Mouse (Mus musculus) forebrain, embryonic 15.5 days (tissue): ENCODE measurements around the gene Ccpg1os. TPM values are rescaled to one million over a fixed set of nuclear protein-coding genes. Genes with fewer than 3 reads are reported as not detected.
A peak's percentile ranks its signal among the peaks of the same experiment; 100 is the strongest.

Source experiments
- ATAC-seq: fragments of 200-750 bp; cut with Nextera tagmentation; replicated peaks from 2 replicates; pipeline ENCODE4 v1.8.0; 2017; ENCODE audit warnings: mild to moderate bottlenecking, moderate TSS enrichment, moderate library complexity
- H3K27ac ChIP-seq: fragments of 300-500 bp; sonication (generic); replicated peaks from 2 replicates; pipeline ENCODE4 v1.5.1; 2015; ENCODE audit warnings: mild to moderate bottlenecking, inconsistent platforms
- H3K27me3 ChIP-seq: fragments of 300-500 bp; sonication (generic); 2 replicates; pipeline ENCODE4 v1.6.1; 2015; ENCODE audit warnings: inconsistent platforms
- H3K36me3 ChIP-seq: fragments of 300-500 bp; sonication (generic); 2 replicates; pipeline ENCODE4 v1.6.1; 2015; ENCODE audit warnings: mild to moderate bottlenecking, inconsistent platforms
- H3K4me1 ChIP-seq: fragments of 300-500 bp; sonication (generic); 2 replicates; pipeline ENCODE4 v1.6.1; 2015; ENCODE audit warnings: inconsistent platforms
- H3K4me2 ChIP-seq: fragments of 300-500 bp; sonication (generic); replicated peaks from 2 replicates; pipeline ENCODE4 v1.6.1; 2015; ENCODE audit warnings: mild to moderate bottlenecking, inconsistent platforms
- H3K4me3 ChIP-seq: fragments of 300-500 bp; sonication (generic); 2 replicates; pipeline ENCODE4 v1.5.1; 2015; ENCODE audit warnings: mild to moderate bottlenecking, inconsistent platforms
- H3K9ac ChIP-seq: fragments of 300-500 bp; sonication (generic); replicated peaks from 2 replicates; pipeline ENCODE4 v1.6.1; 2015; ENCODE audit warnings: mild to moderate bottlenecking, inconsistent platforms
- H3K9me3 ChIP-seq: fragments of 300-500 bp; sonication (generic); 2 replicates; pipeline ENCODE4 v1.6.1; 2016; ENCODE audit warnings: inconsistent platforms
- WGBS: fragments of 180-500 bp; shearing (Covaris S2); methylation state at CpG from one replicate; pipeline ENCODE4 v1.1.7; 2015; ENCODE audit warnings: mixed read lengths; 5-methylcytosine and 5-hydroxymethylcytosine counted together
- polyA plus RNA-seq: library from polyadenylated mRNA; unstranded; fragments of >200 nt; fragmentation: Nextera tagmentation; extraction: Ambion mirVana; gene quantifications from 2 replicates; pipeline ENCODE4 v1.2.1, GENCODE M21; 2015

The Ccpg1os gene
- polyA plus RNA-seq, 1 experiment from 2014 or later: 23.8 TPM

- Histone ChIP-seq H3K9me3 (no peaks in the 10 kb centered on the region), H3K4me1 (peaks cover 7% of the 10 kb centered on the region), H3K9ac (no peak overlapping the region), H3K4me3 (no peak overlapping the region), H3K27me3 (no peaks in the 10 kb centered on the region), H3K4me2 (no peak overlapping the region), H3K36me3 (no peaks in the 10 kb centered on the region), H3K27ac (no peak overlapping the region)
- ATAC-seq: no peak
These were observed 12.2 kb downstream of the Ccpg1os start for GRCm38 (mm10) chr9:72972984-72973383.

- ATAC-seq: no peak
- Histone ChIP-seq H3K27ac (no peak overlapping the region), H3K4me3 (no peak overlapping the region), H3K9me3 (no peaks in the 10 kb centered on the region), H3K4me1 (peaks cover 10% of the 10 kb centered on the region), H3K27me3 (no peaks in the 10 kb centered on the region), H3K36me3 (no peaks in the 10 kb centered on the region), H3K9ac (no peak overlapping the region), H3K4me2 (no peak overlapping the region)
- WGBS: 74% methylated on average over 5 of the region's 5 CpGs
These were observed 12.7 kb downstream of the Ccpg1os start for GRCm38 (mm10) chr9:72972435-72972834.

GRCm38 (mm10) chr9:72969874-72970273, 15.3 kb downstream of the Ccpg1os start:
- Histone ChIP-seq H3K4me3 (no peak overlapping the region), H3K9ac (no peak overlapping the region), H3K9me3 (no peaks in the 10 kb centered on the region), H3K4me2 (no peak overlapping the region), H3K27me3 (no peaks in the 10 kb centered on the region), H3K4me1 (peaks cover 10% of the 10 kb centered on the region), H3K27ac (peak overlapping the region; percentile 75; the same call in 1 of the 2 replicates), H3K36me3 (no peaks in the 10 kb centered on the region)
- 72% methylated on average over 7 of the region's 7 CpGs for WGBS
- no peak for ATAC-seq

GRCm38 (mm10) chr9:72968349-72969061, 16.7 kb downstream of the Ccpg1os start:
- peak overlapping the region; percentile 78 for H3K27ac ChIP-seq
- H3K4me2 ChIP-seq: 0 out of 2 replicates have a peak overlapping the region, but pooled peaks have one; percentile 23

GRCm38 (mm10) chr9:72961959-72962358, 23.2 kb downstream of the Ccpg1os start:
- Histone ChIP-seq H3K9ac (no peak overlapping the region), H3K27me3 (no peaks in the 10 kb centered on the region), H3K4me2 (no peak overlapping the region), H3K27ac (no peak overlapping the region), H3K4me1 (peaks cover 12% of the 10 kb centered on the region), H3K4me3 (no peak overlapping the region), H3K9me3 (no peaks in the 10 kb centered on the region), H3K36me3 (no peaks in the 10 kb centered on the region)
- ATAC-seq: no peak
- 80% methylated on average over 15 of the region's 15 CpGs for WGBS

More at GRCm38 (mm10) chr9:72968349-72969061, 16.7 kb downstream of the Ccpg1os start:
- Histone ChIP-seq H3K27me3 (no peaks in the 10 kb centered on the region), H3K9me3 (no peaks in the 10 kb centered on the region), H3K4me1 (peaks cover 10% of the 10 kb centered on the region), H3K36me3 (no peaks in the 10 kb centered on the region), H3K9ac (no peak overlapping the region), H3K4me3 (no peak overlapping the region)
- ATAC-seq: peak; percentile 91
- 22% methylated on average over 11 of the region's 11 CpGs for WGBS

- no peak for ATAC-seq
- no peaks in the 10 kb centered on the region for H3K9me3 ChIP-seq
- no peak overlapping the region for H3K27ac ChIP-seq
- H3K27me3 ChIP-seq: no peaks in the 10 kb centered on the region
- no peak overlapping the region for H3K4me2 ChIP-seq
- H3K36me3 ChIP-seq: no peaks in the 10 kb centered on the region
- no peak overlapping the region for H3K9ac ChIP-seq
- H3K4me1 ChIP-seq: peaks cover 12% of the 10 kb centered on the region
- whole genome bisulfite sequencing: 70% methylated on average over 8 of the region's 8 CpGs
- H3K4me3 ChIP-seq: no peak overlapping the region
These were observed 23.8 kb downstream of the Ccpg1os start for GRCm38 (mm10) chr9:72961346-72961745.

GRCm38 (mm10) chr9:72958521-72959450, 26.4 kb downstream of the Ccpg1os start, which contains the start of the genes Dyx1c1 and Gm44503:
Gene Dyx1c1 (plus strand): TSS chr9:72958785.
Gene Gm44503 (plus strand): TSS chr9:72958852.
- H3K27me3 ChIP-seq: no peaks in the 10 kb centered on the region
- 1% methylated on average over 43 of the region's 43 CpGs for WGBS
- peak within 1 kb of the TSS; percentile 63 for H3K27ac ChIP-seq
- peaks cover 12% of the 10 kb centered on the region for H3K4me1 ChIP-seq
- H3K4me2 ChIP-seq: peak within 1 kb of the TSS; percentile 56
- no peaks in the 10 kb centered on the region for H3K9me3 ChIP-seq
- ATAC-seq: peak; percentile 95
- H3K9ac ChIP-seq: peak within 1 kb of the TSS; percentile 49
- H3K4me3 ChIP-seq: peak within 1 kb of the TSS; percentile 61
- no peaks in the 10 kb centered on the region for H3K36me3 ChIP-seq

- Histone ChIP-seq H3K4me1 (peaks cover 12% of the 10 kb centered on the region), H3K9me3 (no peaks in the 10 kb centered on the region)
- no peak for ATAC-seq
These were observed 29.6 kb downstream of the Ccpg1os start for GRCm38 (mm10) chr9:72955546-72955945.

GRCm38 (mm10) chr9:72954746-72955145, 30.4 kb downstream of the Ccpg1os start:
- H3K27ac ChIP-seq: no peak overlapping the region
- peaks cover 12% of the 10 kb centered on the region for H3K4me1 ChIP-seq
- WGBS: 57% methylated on average over 2 of the region's 2 CpGs
- no peaks in the 10 kb centered on the region for H3K9me3 ChIP-seq
- no peak overlapping the region for H3K9ac ChIP-seq
- H3K27me3 ChIP-seq: no peaks in the 10 kb centered on the region
- H3K4me2 ChIP-seq: no peak overlapping the region
- no peak overlapping the region for H3K4me3 ChIP-seq
- H3K36me3 ChIP-seq: no peaks in the 10 kb centered on the region
- ATAC-seq: no peak

More at GRCm38 (mm10) chr9:72955546-72955945, 29.6 kb downstream of the Ccpg1os start:
- H3K9ac ChIP-seq: no peak overlapping the region
- 21% methylated on average over 1 of the region's 1 CpGs for WGBS
- H3K4me3 ChIP-seq: no peak overlapping the region
- no peak overlapping the region for H3K4me2 ChIP-seq
- no peaks in the 10 kb centered on the region for H3K36me3 ChIP-seq
- H3K27ac ChIP-seq: no peak overlapping the region
- no peaks in the 10 kb centered on the region for H3K27me3 ChIP-seq

GRCm38 (mm10) chr9:72949572-72949971, 35.6 kb downstream of the Ccpg1os start:
- ATAC-seq: no peak

GRCm38 (mm10) chr9:72947010-72947409, 38.2 kb downstream of the Ccpg1os start:
- ATAC-seq: no peak
- 100% methylated on average over 1 of the region's 1 CpGs for WGBS
- Histone ChIP-seq H3K27me3 (no peaks in the 10 kb centered on the region), H3K27ac (no peak overlapping the region), H3K4me3 (no peak overlapping the region), H3K9ac (no peak overlapping the region), H3K4me1 (no peaks in the 10 kb centered on the region), H3K36me3 (peaks cover 26% of the 10 kb centered on the region), H3K9me3 (no peaks in the 10 kb centered on the region), H3K4me2 (no peak overlapping the region)

More at GRCm38 (mm10) chr9:72949572-72949971, 35.6 kb downstream of the Ccpg1os start:
- H3K4me1 ChIP-seq: no peaks in the 10 kb centered on the region
- WGBS: 78% methylated on average over 7 of the region's 7 CpGs
- H3K9me3 ChIP-seq: no peaks in the 10 kb centered on the region
- no peak overlapping the region for H3K4me2 ChIP-seq
- H3K9ac ChIP-seq: no peak overlapping the region
- peaks cover 25% of the 10 kb centered on the region for H3K36me3 ChIP-seq
- no peak overlapping the region for H3K4me3 ChIP-seq
- 0 out of 2 replicates have a peak overlapping the region, but pooled peaks have one; percentile 14 for H3K27ac ChIP-seq
- no peaks in the 10 kb centered on the region for H3K27me3 ChIP-seq

GRCm38 (mm10) chr9:72944286-72944685, 40.9 kb downstream of the Ccpg1os start:
- no peak overlapping the region for H3K4me3 ChIP-seq
- no peaks in the 10 kb centered on the region for H3K9me3 ChIP-seq
- H3K9ac ChIP-seq: no peak overlapping the region
- no peaks in the 10 kb centered on the region for H3K4me1 ChIP-seq
- peaks cover 26% of the 10 kb centered on the region for H3K36me3 ChIP-seq
- no peaks in the 10 kb centered on the region for H3K27me3 ChIP-seq
- H3K27ac ChIP-seq: no peak overlapping the region
- no peak for ATAC-seq
- 93% methylated on average over 13 of the region's 13 CpGs for WGBS
- H3K4me2 ChIP-seq: no peak overlapping the region
